Mouse (Mus musculus) liver, adult 2 months (tissue): ENCODE measurements around the gene Zfp871. TPM values are rescaled to one million over a fixed set of nuclear protein-coding genes. Genes with fewer than 3 reads are reported as not detected.

Experiments used
- DNase-seq: peaks from one replicate; pipeline ENCODE4 v3.0.0-alpha.2; 2011; ENCODE audit warnings: low read depth, low spot score; ENCODE audit errors: extremely low read depth
- H3K27ac ChIP-seq: fragments of 200-500 bp; replicated peaks from 2 replicates; pipeline ENCODE4 v1.5.1; 2012; ENCODE audit warnings: low read depth, mild to moderate bottlenecking, control low read depth, inconsistent platforms, low read length; ENCODE audit not compliant: insufficient read depth
- H3K27me3 ChIP-seq: fragments of 200-500 bp; 2 replicates; pipeline ENCODE4 v1.6.1; 2012; ENCODE audit warnings: mild to moderate bottlenecking, moderate library complexity, low read length, inconsistent platforms; ENCODE audit not compliant: control insufficient read depth, insufficient read depth
- H3K36me3 ChIP-seq: fragments of 200-500 bp; 2 replicates; pipeline ENCODE4 v1.6.1; 2012; ENCODE audit warnings: low read length, inconsistent platforms; ENCODE audit not compliant: control insufficient read depth, insufficient read depth
- H3K4me1 ChIP-seq: fragments of 200-500 bp; 2 replicates; pipeline ENCODE4 v1.6.1; 2011; ENCODE audit warnings: low read length; ENCODE audit not compliant: control insufficient read depth, insufficient read depth
- H3K4me3 ChIP-seq: fragments of 200-500 bp; 2 replicates; pipeline ENCODE4 v1.5.1; 2011; ENCODE audit warnings: low read depth, mild to moderate bottlenecking, control low read depth, low read length, moderate library complexity; ENCODE audit not compliant: insufficient read depth
- H3K79me2 ChIP-seq: fragments of 200-500 bp; 2 replicates; pipeline ENCODE4 v1.6.1; 2012; ENCODE audit warnings: inconsistent platforms, mild to moderate bottlenecking, low read length, moderate library complexity; ENCODE audit not compliant: control insufficient read depth, insufficient read depth
- H3K9ac ChIP-seq: fragments of 200-500 bp; 2 replicates; pipeline ENCODE4 v1.6.1; 2012; ENCODE audit warnings: low read depth, mild to moderate bottlenecking, control low read depth, inconsistent platforms, low read length
- CTCF ChIP-seq: fragments of 200-500 bp; IDR thresholded peaks from 2 replicates; pipeline ENCODE4 v1.5.1; 2011; ENCODE audit warnings: low read depth, low read length, control low read depth
- POLR2A ChIP-seq: fragments of 200-500 bp; IDR thresholded peaks from 2 replicates; pipeline ENCODE4 v1.6.1; 2011; ENCODE audit warnings: low read length, control low read depth; ENCODE audit not compliant: insufficient read depth; ENCODE audit errors: extremely low read depth
- WGBS: fragments of 180-500 bp; shearing (Covaris S2); methylation state at CpG from one replicate; pipeline ENCODE4 v1.1.7; 2018; 5-methylcytosine and 5-hydroxymethylcytosine counted together
- polyA plus RNA-seq: library from polyadenylated mRNA; depleted of rRNA; stranded (reverse); fragments of >200 nt; gene quantifications from 2 replicates; pipeline ENCODE4 v1.2.3, GENCODE M21; 2012
- total RNA-seq: library from RNA; depleted of rRNA; stranded (reverse); fragments of >200 nt; gene quantifications from 2 replicates; pipeline ENCODE4 v1.2.3, GENCODE M21; 2014

Gene Zfp871
- total and polyA plus RNA-seq, 2 experiments, result 8.1 to 33.0 TPM

- TF ChIP-seq POLR2A (no peak), CTCF (no peak)
- Histone ChIP-seq H3K9ac (no peak overlapping the region), H3K4me3 (no peak overlapping the region), H3K79me2 (no peaks in the 10 kb centered on the region), H3K27me3 (peaks cover 7% of the 10 kb centered on the region; the same call in 1 of the 2 replicates), H3K4me1 (no peaks in the 10 kb centered on the region), H3K27ac (no peak overlapping the region), H3K36me3 (no peaks in the 10 kb centered on the region)
- WGBS, result 43% methylated on average over 1 of the region's 1 CpGs
- DNase-seq, result no peak
These were observed 22.6 kb upstream of the Zfp871 start for GRCm38 (mm10) chr17:32810648-32811047.

DNA sequence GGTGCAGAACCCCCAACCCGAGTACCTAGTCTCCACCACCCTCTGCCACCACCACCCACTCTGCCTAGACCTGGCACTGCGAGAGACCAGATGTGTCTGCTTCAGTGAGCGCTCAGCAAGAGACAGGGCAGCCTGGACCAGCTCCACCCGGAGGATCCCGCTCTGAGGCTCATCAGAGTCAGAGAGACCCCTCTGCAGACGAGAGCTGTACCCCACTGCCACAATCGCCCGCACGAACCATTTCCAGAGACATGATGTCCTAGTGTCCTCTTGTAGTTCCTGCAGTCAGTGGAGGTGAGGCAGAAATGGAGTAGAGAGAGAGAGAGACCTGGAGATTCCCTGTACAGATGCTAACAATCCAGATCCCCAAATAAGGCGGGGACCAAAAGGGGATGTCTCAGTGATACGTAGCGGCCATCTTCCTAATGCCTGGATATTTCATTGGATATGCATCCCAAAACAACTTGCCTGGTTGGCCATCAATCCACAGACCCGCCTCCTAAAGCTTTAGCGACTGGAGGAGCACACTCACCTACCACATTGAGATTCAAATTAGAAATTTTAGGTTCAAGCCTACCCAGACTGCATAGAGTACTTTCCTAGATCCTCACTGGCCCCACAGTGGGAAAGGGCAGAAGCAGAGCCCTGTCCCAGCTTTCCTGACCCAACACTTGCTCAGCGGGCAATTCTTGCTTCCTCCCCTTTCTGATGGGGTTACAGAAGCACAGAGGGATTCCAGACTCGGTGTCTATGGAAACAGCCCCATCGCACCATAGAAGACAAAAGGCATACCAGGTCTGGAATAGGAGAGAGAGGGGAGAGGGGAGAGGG is 21.7 kb upstream of the Zfp871 start, which contains the start of gene Zfp811:
Gene Zfp811 (minus strand): TSS at position 388 of the 831 bp plus-strand sequence.
- Histone ChIP-seq H3K9ac (no peak within 1 kb of the TSS), H3K36me3 (no peaks in the 10 kb centered on the region), H3K27me3 (peaks cover 7% of the 10 kb centered on the region; the same call in 1 of the 2 replicates), H3K27ac (no peak within 1 kb of the TSS), H3K4me1 (no peaks in the 10 kb centered on the region), H3K79me2 (no peaks in the 10 kb centered on the region), H3K4me3 (no peak within 1 kb of the TSS)
- no peak for DNase-seq
- WGBS, result 5% methylated on average over 17 of the region's 17 CpGs
- TF ChIP-seq CTCF, result no peak
- TF ChIP-seq POLR2A, result no peak

GRCm38 (mm10) chr17:32808921-32809320 is 20.8 kb upstream of the Zfp871 start:
- Histone ChIP-seq H3K36me3 (no peaks in the 10 kb centered on the region), H3K27me3 (peaks cover 7% of the 10 kb centered on the region; the same call in 1 of the 2 replicates), H3K9ac (no peak overlapping the region), H3K79me2 (no peaks in the 10 kb centered on the region), H3K4me1 (no peaks in the 10 kb centered on the region), H3K27ac (no peak overlapping the region), H3K4me3 (no peak overlapping the region)
- WGBS, result 8% methylated on average over 8 of the region's 8 CpGs
- no peak for DNase-seq
- no peak for TF ChIP-seq CTCF
- no peak for TF ChIP-seq POLR2A

DNA sequence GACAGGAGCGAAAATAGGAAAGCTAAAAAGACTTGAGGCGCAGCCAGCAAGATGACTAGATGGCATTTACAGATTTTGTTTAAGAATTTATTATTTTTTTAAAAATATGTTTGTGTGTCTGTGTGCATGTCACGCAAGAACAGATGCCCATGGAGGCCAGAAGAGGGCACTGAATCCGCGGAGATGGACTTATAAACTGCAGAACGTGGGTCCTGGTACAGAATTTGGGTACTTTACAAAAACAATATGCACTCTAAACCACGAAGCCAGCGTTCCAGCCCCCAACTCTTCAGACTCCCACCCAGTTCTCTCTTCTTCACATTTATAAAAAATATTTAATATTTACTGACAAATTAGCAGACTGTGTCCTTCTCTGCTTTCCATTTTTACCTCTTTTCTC is 1.2 kb upstream of the Zfp871 start:
- Histone ChIP-seq H3K9ac (no peak overlapping the region), H3K27ac (no peak overlapping the region), H3K36me3 (peaks cover 18% of the 10 kb centered on the region), H3K4me3 (no peak overlapping the region), H3K4me1 (peaks cover 12% of the 10 kb centered on the region), H3K79me2 (peaks cover 15% of the 10 kb centered on the region; the same call in 1 of the 2 replicates), H3K27me3 (no peaks in the 10 kb centered on the region)
- DNase-seq, result no peak
- TF ChIP-seq POLR2A (no peak), CTCF (no peak)
- 84% methylated on average over 8 of the region's 8 CpGs for WGBS

DNA sequence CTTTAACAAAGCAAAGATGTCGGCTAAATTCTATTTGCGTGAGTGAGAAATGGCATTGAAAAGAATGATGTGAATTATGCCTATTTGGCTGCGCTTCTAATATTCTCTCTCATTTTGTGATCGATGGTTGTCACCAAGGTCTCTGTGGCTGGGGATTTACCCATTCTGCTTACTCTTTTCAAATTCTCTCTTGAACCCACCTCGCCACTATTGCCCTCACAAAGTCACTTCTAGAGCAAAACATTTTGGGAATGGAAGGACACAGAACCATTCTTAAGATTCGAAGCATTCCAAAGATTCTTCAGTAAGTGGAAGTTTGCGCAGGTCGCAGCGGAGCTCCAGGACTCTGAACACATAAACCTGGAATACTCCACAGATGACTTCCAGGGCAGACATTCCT is 489 bp upstream of the Zfp871 start:
- Histone ChIP-seq H3K79me2 (peaks cover 21% of the 10 kb centered on the region; the same call in 1 of the 2 replicates), H3K4me3 (no peak overlapping the region; the same call in 1 of the 2 replicates), H3K27ac (no peak overlapping the region), H3K36me3 (peaks cover 21% of the 10 kb centered on the region), H3K9ac (no peak overlapping the region), H3K27me3 (no peaks in the 10 kb centered on the region), H3K4me1 (peaks cover 15% of the 10 kb centered on the region)
- WGBS, result 11% methylated on average over 9 of the region's 9 CpGs
- no peak for TF ChIP-seq POLR2A
- no peak for DNase-seq
